Mouse (Mus musculus) adrenal gland, postnatal 14 days (tissue): ENCODE measurements around the gene Rhoj. TPM values are rescaled to one million over a fixed set of nuclear protein-coding genes. Genes with fewer than 3 reads are reported as not detected.
A peak's percentile ranks its signal among the peaks of the same experiment; 100 is the strongest.
"Not testable (repeated sequence)": the region's sequence is repeated elsewhere in the genome, so short reads cannot be mapped to it uniquely, and the experiment has no call there.

Experiments used
- DNase-seq: peaks from one replicate; pipeline ENCODE4 v3.0.0; 2021; ENCODE audit warnings: mixed read lengths
- total RNA-seq: library from RNA; stranded (reverse); gene quantifications from 2 replicates; pipeline ENCODE4 v1.2.3, GENCODE M21; 2021

The Rhoj gene
- total RNA-seq, 1 experiment from 2014 or later: 23.1 TPM

DNA sequence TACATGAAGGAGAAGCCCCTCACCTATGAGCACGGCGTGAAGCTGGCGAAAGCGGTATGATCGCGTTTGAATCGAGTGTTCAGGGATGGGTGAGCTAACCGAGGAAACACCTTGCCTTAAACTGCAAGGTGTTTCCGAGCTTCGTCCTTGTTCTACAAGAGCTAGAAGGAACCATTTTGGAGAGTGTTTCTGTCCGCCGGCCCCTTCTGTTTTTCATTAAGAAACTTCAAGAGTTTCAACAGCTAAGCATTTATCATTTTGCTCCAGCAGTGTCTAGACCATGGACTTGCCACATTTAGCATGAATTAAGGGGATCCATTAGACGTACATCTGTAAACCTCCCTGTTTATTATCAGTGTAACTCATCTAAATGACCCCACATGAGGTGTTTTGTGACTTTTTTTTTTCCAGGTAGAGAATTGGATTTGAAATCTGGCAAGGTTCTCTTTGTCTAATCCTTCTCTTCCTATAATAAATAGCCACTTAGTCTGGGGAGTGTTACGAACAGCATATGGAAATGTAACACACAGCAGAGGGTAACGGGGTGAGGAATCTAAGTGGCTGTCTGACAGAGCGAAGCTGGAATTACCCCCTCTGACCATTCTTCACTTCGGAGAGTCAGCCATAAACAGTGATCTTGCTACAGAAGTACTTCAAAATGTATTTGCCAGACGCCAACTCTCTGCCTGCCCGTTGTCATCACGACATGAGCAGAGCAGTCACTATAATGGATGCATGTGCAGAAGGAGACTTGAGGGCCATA, 86.1 kb downstream of the Rhoj start:
- DNase-seq: no peak

DNA sequence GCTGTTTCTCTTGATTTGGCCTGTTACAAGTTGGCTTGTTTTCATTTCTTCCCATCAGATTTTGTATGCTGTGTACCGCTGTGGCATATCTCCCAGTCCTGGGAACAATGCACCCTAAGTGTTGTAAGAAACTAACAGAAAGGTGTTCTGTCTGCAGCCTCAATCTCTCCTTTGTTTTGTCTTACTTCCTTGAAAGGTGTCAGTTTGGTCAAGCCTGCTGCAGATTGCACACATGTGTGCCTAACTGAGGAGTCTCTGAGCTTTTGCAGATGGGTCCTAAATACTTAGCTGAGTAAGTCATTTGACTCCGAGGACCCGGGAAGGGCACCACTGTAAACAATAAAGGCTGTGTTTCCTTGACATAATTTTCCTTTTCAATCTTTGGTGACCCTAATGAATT, 88.5 kb downstream of the Rhoj start:
- DNase-seq: no peak

DNA sequence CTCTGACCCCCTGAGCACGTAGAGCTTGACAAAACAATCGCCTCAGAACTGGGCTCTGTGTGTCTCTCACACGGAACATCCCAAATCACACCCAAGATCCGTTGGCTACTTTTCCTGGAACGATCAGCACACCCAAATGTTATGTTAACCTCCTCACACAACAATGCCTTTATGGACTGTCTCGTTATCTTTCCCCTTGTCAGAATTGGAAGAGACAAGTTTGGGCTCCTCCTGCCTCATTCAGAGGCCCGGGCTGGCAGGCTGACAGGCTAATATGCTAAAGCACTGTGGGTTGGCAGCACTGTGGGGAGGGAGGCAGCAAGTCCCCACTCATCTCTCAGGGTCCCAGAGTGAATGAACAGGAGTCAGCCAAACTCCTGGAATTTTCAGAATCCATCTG, 89.0 kb downstream of the Rhoj start:
- no peak for DNase-seq

DNA sequence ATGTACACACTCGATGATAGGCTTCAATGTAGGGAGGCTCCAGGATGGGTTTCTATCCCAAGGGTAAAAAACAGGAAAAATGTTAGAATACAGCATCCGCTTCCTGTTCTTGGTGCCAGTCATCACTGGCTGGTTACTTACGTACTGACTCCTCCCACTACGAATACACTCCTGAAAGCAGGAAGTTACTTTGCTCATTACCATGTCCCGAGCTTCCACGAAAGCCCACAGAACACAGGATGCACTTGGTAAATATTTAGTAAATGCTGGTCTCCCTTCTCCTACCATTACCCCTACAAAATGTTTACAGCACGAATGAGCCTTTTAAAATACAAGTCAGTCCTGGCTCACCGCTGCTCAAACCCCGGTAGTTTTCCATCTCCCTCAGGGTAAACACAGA, 104.8 kb downstream of the Rhoj start:
- DNase-seq: no peak

DNA sequence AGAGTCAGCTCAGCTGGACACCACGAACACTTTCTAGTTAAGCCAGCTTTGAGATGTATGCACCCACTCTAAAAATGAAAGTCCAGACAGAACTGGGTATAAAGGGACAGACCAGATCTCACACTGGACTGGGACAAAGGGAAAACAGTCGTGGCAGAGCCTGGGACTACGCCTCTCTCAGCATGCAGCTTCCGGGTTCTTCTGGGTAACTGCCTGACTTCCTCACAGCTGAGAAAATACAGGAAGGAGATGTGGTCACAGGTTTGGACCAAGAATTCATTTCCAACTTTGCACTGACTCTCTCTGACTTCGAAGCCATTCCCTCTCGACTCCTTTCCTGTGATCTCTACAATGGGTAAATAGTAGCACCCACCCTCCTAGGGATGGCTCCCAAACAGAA, 106.9 kb downstream of the Rhoj start:
- no peak for DNase-seq

DNA sequence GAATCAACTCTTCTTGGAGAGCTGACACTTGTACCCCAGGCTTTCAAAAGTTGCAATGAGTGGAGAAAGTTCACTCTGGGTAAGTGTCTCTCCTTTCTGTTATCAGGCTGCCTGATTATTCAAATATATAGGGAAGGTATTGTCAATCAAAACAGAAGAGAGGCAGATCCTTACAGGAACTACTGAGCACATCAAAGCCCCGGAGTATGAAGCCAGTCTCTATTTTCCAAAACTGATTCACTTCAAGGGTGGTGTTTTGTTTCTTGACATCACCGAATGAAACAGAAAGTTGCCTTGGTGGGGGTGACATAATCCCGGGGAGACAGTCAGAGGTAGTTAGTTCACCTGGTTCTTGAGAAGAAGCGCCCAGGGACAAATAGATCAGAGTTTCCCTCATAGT, 108.6 kb downstream of the Rhoj start, which contains the start of gene Gphb5:
TSS of gene Gphb5 (minus strand) at position 101 of the 400 bp plus-strand sequence.
- no peak for DNase-seq

DNA sequence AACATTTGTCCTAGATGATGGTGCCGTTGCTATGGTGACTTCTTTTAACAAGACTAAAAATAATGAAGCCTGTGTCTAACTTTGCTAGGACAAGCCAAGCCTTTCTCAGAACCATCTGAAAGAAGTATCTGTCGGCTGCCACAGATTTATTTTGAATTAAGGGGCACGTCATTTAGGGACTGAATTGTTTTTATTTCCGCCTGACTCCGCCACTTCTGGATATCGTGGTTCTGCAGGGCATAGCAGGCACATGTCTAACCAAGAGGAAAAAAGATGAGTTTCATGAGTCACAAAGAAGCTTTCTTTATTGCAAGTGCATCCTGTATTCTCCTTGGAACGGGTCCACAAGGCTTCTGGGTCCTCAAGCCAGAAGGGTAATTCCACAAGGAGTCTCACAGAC, 116.2 kb downstream of the Rhoj start:
- no peak for DNase-seq

DNA sequence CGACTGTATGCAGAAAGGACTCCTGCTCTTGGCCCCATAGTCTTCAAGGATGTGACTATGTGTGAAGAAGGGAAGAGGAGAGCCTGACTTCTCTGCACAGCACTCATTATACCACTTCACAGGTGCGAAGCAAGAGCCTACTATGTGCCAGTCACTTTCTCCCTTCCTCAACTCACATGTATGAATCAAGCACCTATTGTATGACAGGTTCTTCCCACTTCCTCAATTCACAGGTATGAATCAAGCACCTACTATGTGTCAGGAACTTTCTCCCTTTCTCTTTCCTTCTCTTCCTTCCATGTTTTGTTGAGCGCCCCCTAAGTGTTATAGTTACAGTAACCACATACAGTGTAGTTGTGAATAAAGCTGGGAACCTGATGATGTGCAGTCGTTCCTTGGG, 116.7 kb downstream of the Rhoj start:
- DNase-seq: no peak

DNA sequence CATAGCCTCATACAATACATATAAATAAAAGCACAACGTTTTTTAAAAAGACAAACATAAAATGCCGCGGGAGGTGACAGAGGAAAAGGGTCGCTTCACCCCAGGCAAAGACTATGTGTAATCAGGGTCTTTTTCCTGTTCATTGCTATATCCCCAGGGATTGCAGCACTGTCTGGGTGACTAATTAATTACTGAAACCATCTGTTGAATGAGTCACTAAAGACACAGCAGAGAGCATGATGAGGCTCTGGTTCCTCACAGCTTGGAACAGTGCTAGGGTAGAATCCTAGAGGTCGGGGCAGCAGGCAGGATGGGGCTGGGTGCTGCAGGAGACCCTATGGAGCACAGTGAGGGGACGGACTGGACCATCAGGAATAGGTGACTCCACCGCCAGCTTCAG, 117.8 kb downstream of the Rhoj start:
- DNase-seq: no peak

DNA sequence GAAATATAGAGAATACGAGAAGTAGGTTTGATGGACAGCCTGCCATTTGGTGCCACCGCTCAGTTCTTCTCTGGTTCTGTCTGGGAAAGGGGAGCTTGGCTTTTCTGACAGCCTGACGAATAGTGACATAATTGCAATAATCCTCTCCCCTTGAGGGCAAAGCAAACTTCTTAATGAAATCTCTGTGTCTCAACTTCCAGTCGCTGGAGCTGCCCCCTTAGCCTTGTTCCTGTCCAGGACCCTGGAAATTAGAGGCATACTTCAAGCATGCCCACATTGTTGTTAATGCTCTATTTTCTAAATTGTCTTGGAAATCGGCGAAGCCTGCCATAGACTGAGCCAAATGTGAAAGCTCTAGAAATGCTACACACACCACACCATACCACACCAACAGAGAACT, 120.6 kb downstream of the Rhoj start:
- no peak for DNase-seq

DNA sequence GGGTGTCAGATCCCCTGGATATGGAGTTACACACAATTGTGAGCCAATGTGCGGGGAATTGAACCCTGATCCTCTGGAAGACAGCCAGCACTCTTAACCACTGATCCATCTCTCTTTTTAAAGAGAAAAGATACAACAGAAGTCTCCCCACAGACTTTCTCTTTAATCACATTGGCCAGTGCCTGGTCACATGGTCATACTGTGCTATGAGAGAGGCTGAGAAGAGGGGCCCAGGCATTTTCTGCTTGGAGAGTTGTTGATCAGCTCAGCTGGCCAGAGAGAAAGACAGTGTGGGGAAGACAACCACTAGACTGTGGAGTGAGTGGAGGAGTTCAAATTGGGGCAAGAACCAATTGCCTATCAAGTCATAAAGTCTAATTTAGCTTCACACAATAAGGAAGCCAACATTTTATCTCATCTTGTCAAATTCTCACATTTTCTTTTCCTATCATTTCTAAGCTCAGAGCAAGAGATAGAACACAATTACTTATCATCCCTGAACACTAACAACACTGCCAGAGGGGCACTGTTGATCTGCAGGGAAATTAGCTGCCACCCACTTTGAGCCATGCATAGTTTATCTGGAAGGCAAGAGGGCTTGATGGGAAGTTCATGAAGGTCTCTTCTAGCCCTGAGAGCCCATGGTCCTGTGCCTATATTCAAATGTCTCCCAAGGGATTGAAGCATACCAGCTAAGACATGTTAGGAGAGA, 121.7 kb downstream of the Rhoj start:
- no peak for DNase-seq

DNA sequence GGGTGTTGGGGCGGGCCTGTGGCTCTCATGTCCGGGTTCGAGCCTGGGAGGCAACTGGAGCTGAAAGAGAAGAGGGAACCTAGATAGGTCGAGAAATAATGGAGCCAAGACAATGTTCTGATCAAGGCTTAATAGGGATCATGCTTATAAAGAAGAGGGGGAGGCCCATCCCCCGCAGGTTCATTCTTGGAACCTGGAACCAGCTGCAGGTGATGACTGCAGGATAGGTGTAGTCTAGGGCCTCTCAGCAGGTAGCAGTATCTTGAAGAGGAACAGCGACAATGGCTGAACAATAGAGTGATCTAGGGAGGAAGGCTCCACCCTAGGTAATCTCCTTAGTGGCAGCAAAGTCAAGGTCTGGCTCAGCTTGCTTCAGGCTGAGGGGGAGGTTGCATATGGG, 124.3 kb downstream of the Rhoj start:
- DNase-seq: not testable (repeated sequence)

DNA sequence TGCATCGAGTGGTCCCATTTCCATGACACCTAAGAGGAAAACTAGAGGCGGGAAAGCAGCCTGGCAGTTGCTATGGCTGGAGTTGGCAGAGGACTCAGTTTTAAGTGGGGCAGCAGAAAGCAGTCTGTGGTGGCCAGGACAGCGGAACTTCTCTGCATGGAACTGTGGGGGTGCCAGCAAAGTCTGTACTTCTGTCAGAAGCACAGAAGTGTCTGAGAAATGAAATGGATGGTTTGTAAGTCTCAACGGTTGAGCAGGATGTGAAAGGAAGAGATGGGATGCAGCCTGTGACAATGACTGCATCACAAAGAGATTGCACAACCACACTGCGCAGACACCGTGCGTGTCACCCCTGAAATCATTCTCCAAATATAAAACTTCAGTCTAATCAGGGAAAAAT, 138.1 kb downstream of the Rhoj start:
- no peak for DNase-seq

DNA sequence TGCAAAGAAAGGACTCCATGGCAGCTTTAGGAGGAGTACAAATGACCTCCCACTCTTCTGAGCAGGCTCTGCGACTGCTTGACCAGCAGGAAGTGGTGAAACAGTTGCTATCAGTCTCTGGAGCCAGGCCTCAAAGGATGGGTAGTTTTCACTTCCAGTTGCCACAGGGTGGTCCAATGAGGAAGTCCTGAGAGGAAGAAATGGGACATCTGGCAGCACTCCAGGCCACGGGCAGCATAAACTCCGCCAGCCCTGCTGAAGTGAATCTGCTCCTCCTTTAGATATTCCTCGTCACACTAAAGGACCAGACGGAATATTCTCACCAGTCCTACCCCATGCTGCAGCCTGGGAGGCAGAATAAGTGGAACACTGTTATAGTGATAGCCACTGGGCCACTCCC, 140.8 kb downstream of the Rhoj start:
- peak; percentile 32 for DNase-seq

DNA sequence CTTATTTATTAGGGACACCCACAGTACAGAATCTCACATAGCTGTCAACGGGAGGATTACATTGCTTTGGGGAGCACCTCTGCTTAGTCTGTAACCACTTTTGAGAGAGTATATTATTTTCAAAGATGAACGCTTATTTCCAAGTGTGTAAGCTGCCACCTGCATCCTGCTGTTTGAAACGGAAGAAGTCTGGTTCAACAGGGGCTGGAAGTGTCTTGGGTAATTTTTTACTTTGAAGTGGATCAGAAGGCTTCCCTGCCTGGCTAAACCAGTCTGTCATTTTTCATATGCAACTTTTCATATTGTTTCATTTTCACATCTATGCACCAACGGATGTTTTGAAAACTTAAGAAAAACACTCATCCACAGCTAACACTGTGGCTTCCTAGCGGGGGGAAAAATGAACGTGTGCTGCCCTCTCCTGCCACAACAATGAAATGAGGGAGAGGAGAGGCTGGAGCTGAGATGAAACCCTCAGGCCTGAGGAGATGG, 141.4 kb downstream of the Rhoj start:
- no peak for DNase-seq

DNA sequence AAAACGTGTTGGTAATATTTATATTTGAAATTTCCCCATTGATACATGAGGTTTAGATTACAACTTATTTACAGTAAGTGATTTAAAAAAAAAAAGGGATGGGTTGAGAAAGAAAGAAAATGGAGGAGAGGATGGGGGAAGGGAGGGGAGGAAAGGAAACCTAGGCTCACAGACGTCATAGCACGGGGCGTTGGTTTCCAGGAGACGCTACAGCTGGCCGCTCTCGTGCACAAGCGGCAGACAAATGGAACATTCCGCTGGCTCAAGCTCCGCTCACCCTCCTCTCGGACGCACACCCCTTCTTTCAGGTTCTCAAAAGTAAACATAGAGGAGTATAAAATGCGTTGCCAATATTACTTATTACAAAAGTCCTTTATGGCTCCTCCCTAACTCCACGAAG, 141.9 kb downstream of the Rhoj start:
- DNase-seq: no peak

DNA sequence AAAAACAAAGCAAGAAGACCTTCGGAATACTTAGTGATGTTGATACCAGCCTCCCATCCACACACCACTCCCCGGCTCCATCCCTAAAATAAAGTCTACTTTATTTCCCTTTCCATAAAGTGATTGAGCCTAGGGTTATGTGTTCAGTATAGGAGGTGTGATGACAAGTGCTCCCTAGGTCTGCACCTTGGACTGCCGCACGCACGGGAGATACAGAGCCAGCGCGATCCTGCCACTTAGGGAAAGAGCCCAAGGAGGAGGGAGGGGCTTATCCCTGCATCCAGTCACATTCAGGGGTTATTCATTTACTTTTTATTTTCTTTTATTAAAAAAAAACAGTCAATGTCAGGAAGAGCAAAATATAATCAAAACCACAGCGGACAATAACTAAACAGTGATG, 142.5 kb downstream of the Rhoj start:
- no peak for DNase-seq

Other genes with a start within 250 kb of the Rhoj start
- 0.15 TPM in 1 of 2 replicates, not detected in the other for gene Kcnh5, start 131.0 kb upstream of the Rhoj start, total RNA-seq
- gene Gphb5, start 108.5 kb downstream of the Rhoj start, total RNA-seq: not detected in 2 replicates